Comparison of ENCODE assay signal across 34 mouse cellular contexts in genomic region chr11:70485498-70485897, GRCm38 (mm10). TPM values are rescaled to one million over a fixed set of nuclear protein-coding genes. Genes with fewer than 3 reads are reported as not detected.
DNase-seq lines count a peak whose midpoint lies in the region; ATAC-seq and TF ChIP-seq lines count a peak whose summit lies in the region.
"Had no signal": no experiment of that assay in that cellular context is flagged by ENCODE, and none has a peak within 500 bp of the region (broad histone marks: within the 10 kb centered on the region; RNA-seq: fewer than 3 reads in every experiment).

No protein-coding gene starts in this region.

- H3K9me3 ChIP-seq in kidney, embryonic 15.5 days (replicated peaks) = no peaks in the 10 kb centered on the region
- H3K9me3 ChIP-seq in lung, embryonic 16.5 days (ENCODE audit: control insufficient read depth, low read length) = no peaks in the 10 kb centered on the region
- no peaks in the 10 kb centered on the region for H3K9me3 ChIP-seq in kidney, postnatal 0 days (replicated peaks; ENCODE audit: low read length)
- H3K9me3 ChIP-seq: embryonic facial prominence, embryonic 10.5 days; embryonic facial prominence, embryonic 15.5 days; forebrain, embryonic 13.5 days; hindbrain, embryonic 10.5 days; hindbrain, embryonic 15.5 days; limb, embryonic 10.5 days; limb, embryonic 15.5 days; liver, embryonic 15.5 days; midbrain, embryonic 10.5 days; midbrain, embryonic 15.5 days; neural tube, embryonic 15.5 days had no signal

- H3K4me3 ChIP-seq in kidney, embryonic 15.5 days (replicated peaks) = no peak overlapping the region
- H3K4me3 ChIP-seq in lung, embryonic 16.5 days (ENCODE audit: low read length) = no peak overlapping the region
- H3K4me3 ChIP-seq in kidney, postnatal 0 days (replicated peaks; ENCODE audit: low read depth, low read length) = no peak overlapping the region
- H3K4me3 ChIP-seq: embryonic facial prominence, embryonic 10.5 days; embryonic facial prominence, embryonic 15.5 days; forebrain, embryonic 13.5 days; hindbrain, embryonic 10.5 days; hindbrain, embryonic 15.5 days; limb, embryonic 10.5 days; limb, embryonic 15.5 days; liver, embryonic 15.5 days; midbrain, embryonic 10.5 days; midbrain, embryonic 15.5 days; neural tube, embryonic 15.5 days had no signal

- H3K27me3 ChIP-seq in kidney, embryonic 15.5 days = no peaks in the 10 kb centered on the region
- no peaks in the 10 kb centered on the region for H3K27me3 ChIP-seq in lung, embryonic 16.5 days (ENCODE audit: control insufficient read depth, insufficient read depth, low read depth, low read length)
- H3K27me3 ChIP-seq in kidney, postnatal 0 days (ENCODE audit: insufficient read depth, low read length) = no peaks in the 10 kb centered on the region
- H3K27me3 ChIP-seq: embryonic facial prominence, embryonic 15.5 days; forebrain, embryonic 13.5 days; hindbrain, embryonic 15.5 days; limb, embryonic 15.5 days; liver, embryonic 15.5 days; midbrain, embryonic 15.5 days; neural tube, embryonic 15.5 days had no signal

- no peak overlapping the region for H3K9ac ChIP-seq in kidney, embryonic 15.5 days
- no peak overlapping the region for H3K9ac ChIP-seq in lung, embryonic 16.5 days (ENCODE audit: low read length)
- H3K9ac ChIP-seq in kidney, postnatal 0 days (ENCODE audit: low read depth, low read length) = no peak overlapping the region
- H3K9ac ChIP-seq: embryonic facial prominence, embryonic 15.5 days; forebrain, embryonic 13.5 days; hindbrain, embryonic 15.5 days; limb, embryonic 15.5 days; liver, embryonic 15.5 days; midbrain, embryonic 15.5 days; neural tube, embryonic 15.5 days had no signal

- no peaks in the 10 kb centered on the region for H3K4me1 ChIP-seq in kidney, embryonic 15.5 days
- no peaks in the 10 kb centered on the region for H3K4me1 ChIP-seq in lung, embryonic 16.5 days (replicated peaks; ENCODE audit: control insufficient read depth, insufficient read depth, low read length)
- no peaks in the 10 kb centered on the region for H3K4me1 ChIP-seq in kidney, postnatal 0 days (replicated peaks; ENCODE audit: insufficient read depth, low read length)
- H3K4me1 ChIP-seq: embryonic facial prominence, embryonic 10.5 days; embryonic facial prominence, embryonic 15.5 days; forebrain, embryonic 13.5 days; hindbrain, embryonic 15.5 days; limb, embryonic 10.5 days; limb, embryonic 15.5 days; liver, embryonic 15.5 days; midbrain, embryonic 10.5 days; midbrain, embryonic 15.5 days; neural tube, embryonic 15.5 days had no signal

- no peak for TF ChIP-seq CTCF in kidney, postnatal 0 days (IDR thresholded peaks at IDR 0.05; ENCODE audit: low read depth)

- no peak overlapping the region for H3K27ac ChIP-seq in kidney, embryonic 15.5 days
- no peak overlapping the region for H3K27ac ChIP-seq in lung, embryonic 16.5 days (ENCODE audit: low read length)
- no peak overlapping the region for H3K27ac ChIP-seq in kidney, postnatal 0 days
- H3K27ac ChIP-seq: embryonic facial prominence, embryonic 10.5 days; embryonic facial prominence, embryonic 15.5 days; forebrain, embryonic 13.5 days; hindbrain, embryonic 10.5 days; hindbrain, embryonic 15.5 days; limb, embryonic 10.5 days; limb, embryonic 15.5 days; liver, embryonic 15.5 days; midbrain, embryonic 10.5 days; midbrain, embryonic 15.5 days; neural tube, embryonic 15.5 days had no signal

- H3K4me2 ChIP-seq in kidney, embryonic 15.5 days = no peak overlapping the region
- no peak overlapping the region for H3K4me2 ChIP-seq in lung, embryonic 16.5 days (ENCODE audit: low read depth, low read length)
- no peak overlapping the region for H3K4me2 ChIP-seq in kidney, postnatal 0 days (ENCODE audit: low read length)
- H3K4me2 ChIP-seq: embryonic facial prominence, embryonic 15.5 days; forebrain, embryonic 13.5 days; hindbrain, embryonic 15.5 days; limb, embryonic 15.5 days; liver, embryonic 15.5 days; midbrain, embryonic 15.5 days; neural tube, embryonic 15.5 days had no signal

- WGBS in kidney, embryonic 15.5 days = 39% methylated on average over 2 of the region's 2 CpGs
- 35% methylated on average over 2 of the region's 2 CpGs for WGBS in lung, embryonic 16.5 days
- WGBS in kidney, postnatal 0 days = 45% methylated on average over 2 of the region's 2 CpGs

- no peak for DNase-seq in kidney, adult 9 months
- DNase-seq in lung, postnatal 36 days = no peak
- peak; percentile 74 for DNase-seq in kidney, postnatal 0 days (ENCODE audit: low spot score)
- DNase-seq in layer of hippocampus, adult 18-20 months (ENCODE audit: low spot score in 2 of 2) = no peak
- DNase-seq in layer of hippocampus, postnatal 36 days = no peak
- DNase-seq: adrenal gland, adult 8-10 months; cerebellum, adult 8-10 months; cerebellum, postnatal 25 days; gastrocnemius, postnatal 10 days; heart, postnatal 14 days; lung, postnatal 14 days; retina, postnatal 1 day; right cerebral cortex, postnatal 4 days had no signal

- 0 out of 2 replicates have a peak, but pooled peaks have one; percentile 46 for ATAC-seq in kidney, embryonic 15.5 days (replicated peaks; ENCODE audit: low FRiP score)
- ATAC-seq in lung, embryonic 16.5 days (ENCODE audit: low read depth) = peak; percentile 56; the same call in 1 of the 2 replicates
- ATAC-seq in kidney, postnatal 0 days (replicated peaks; ENCODE audit: low FRiP score, low read depth) = no peak
- ATAC-seq: activated CD4-positive, CD25-positive, alpha-beta regulatory T cell, adult 4 months; CD4-positive, CD25-positive, alpha-beta regulatory T cell, adult 4 months; forebrain, embryonic 13.5 days; inflammation-experienced regulatory T-cells, adult 6 months; midbrain, embryonic 15.5 days had no signal

- no peaks in the 10 kb centered on the region for H3K36me3 ChIP-seq in kidney, embryonic 15.5 days
- H3K36me3 ChIP-seq in lung, embryonic 16.5 days (ENCODE audit: control insufficient read depth, insufficient read depth, low read length) = no peaks in the 10 kb centered on the region
- no peaks in the 10 kb centered on the region for H3K36me3 ChIP-seq in kidney, postnatal 0 days (ENCODE audit: insufficient read depth, low read length)
- H3K36me3 ChIP-seq: embryonic facial prominence, embryonic 10.5 days; embryonic facial prominence, embryonic 15.5 days; hindbrain, embryonic 10.5 days; hindbrain, embryonic 15.5 days; limb, embryonic 10.5 days; limb, embryonic 15.5 days; liver, embryonic 15.5 days; midbrain, embryonic 10.5 days; midbrain, embryonic 15.5 days; neural tube, embryonic 15.5 days had no signal

RNA-seq across cellular contexts. Expression of gene Tm4sf5, which starts 19.5 kb away (rescaled TPM):
- polyA plus RNA-seq in kidney, embryonic 15.5 days (2015; fragmentation: Nextera tagmentation; extraction: Ambion mirVana) = 0.82 and 0.88 TPM in 2 replicates
- 1.9 and 2.0 TPM in 2 replicates for polyA plus RNA-seq in lung, embryonic 16.5 days (2015; fragmentation: Nextera tagmentation; extraction: Ambion mirVana)
- polyA plus RNA-seq in kidney, postnatal 0 days (2015; fragmentation: Nextera tagmentation; extraction: Ambion mirVana) = 0.84 and 1.5 TPM in 2 replicates
- not detected for total RNA-seq in layer of hippocampus, adult 18-20 months (2021)
- not detected for total RNA-seq in layer of hippocampus, postnatal 36 days (2021)
- total RNA-seq: adrenal gland, adult 8-10 months; gastrocnemius, postnatal 10 days; megakaryocyte progenitor cell, adult 5-6 weeks had no signal
- polyA plus RNA-seq: embryonic facial prominence, embryonic 15.5 days; midbrain, embryonic 10.5 days had no signal

RNA-seq across cellular contexts. Expression of gene Cxcl16, which starts 25.7 kb away (rescaled TPM):
- 6.0 and 6.9 TPM in 2 replicates for polyA plus RNA-seq in kidney, embryonic 15.5 days (2015; fragmentation: Nextera tagmentation; extraction: Ambion mirVana)
- 7.5 and 8.3 TPM in 2 replicates for polyA plus RNA-seq in lung, embryonic 16.5 days (2015; fragmentation: Nextera tagmentation; extraction: Ambion mirVana)
- 16.7 and 17.6 TPM in 2 replicates for polyA plus RNA-seq in kidney, postnatal 0 days (2015; fragmentation: Nextera tagmentation; extraction: Ambion mirVana)
- 1 to 10 TPM in 1 of 2 experiments, under 1 TPM in 1; 0.82 to 1.3 TPM for total RNA-seq in layer of hippocampus, adult 18-20 months (2021)
- total RNA-seq in layer of hippocampus, postnatal 36 days (2021) = under 1 TPM; 0.68 to 0.97 TPM

RNA-seq across cellular contexts. Expression of gene Zmynd15, which starts 26.3 kb away (rescaled TPM):
- polyA plus RNA-seq in kidney, embryonic 15.5 days (2015; fragmentation: Nextera tagmentation; extraction: Ambion mirVana) = 0.63 and 0.66 TPM in 2 replicates
- 0.48 and 1.0 TPM in 2 replicates for polyA plus RNA-seq in lung, embryonic 16.5 days (2015; fragmentation: Nextera tagmentation; extraction: Ambion mirVana)
- 0.82 and 1.5 TPM in 2 replicates for polyA plus RNA-seq in kidney, postnatal 0 days (2015; fragmentation: Nextera tagmentation; extraction: Ambion mirVana)
- under 1 TPM; 0.20 to 0.27 TPM for total RNA-seq in layer of hippocampus, adult 18-20 months (2021)
- total RNA-seq in layer of hippocampus, postnatal 36 days (2021) = under 1 TPM; 0.25 to 0.46 TPM
- polyA plus RNA-seq: activated CD4-positive, CD25-positive, alpha-beta regulatory T cell, adult 4 months; CD4-positive, CD25-positive, alpha-beta regulatory T cell, adult 4 months; inflammation-experienced regulatory T-cells, adult 6 months had no signal

RNA-seq across cellular contexts. Expression of gene Vmo1, which starts 28.9 kb away (rescaled TPM):
- 0.35 and 0.40 TPM in 2 replicates for polyA plus RNA-seq in kidney, embryonic 15.5 days (2015; fragmentation: Nextera tagmentation; extraction: Ambion mirVana)
- polyA plus RNA-seq in lung, embryonic 16.5 days (2015; fragmentation: Nextera tagmentation; extraction: Ambion mirVana) = 0.34 and 0.72 TPM in 2 replicates
- 0.57 and 0.66 TPM in 2 replicates for polyA plus RNA-seq in kidney, postnatal 0 days (2015; fragmentation: Nextera tagmentation; extraction: Ambion mirVana)
- not detected for total RNA-seq in layer of hippocampus, adult 18-20 months (2021)
- total RNA-seq in layer of hippocampus, postnatal 36 days (2021) = not detected
- total RNA-seq: gastrocnemius, postnatal 10 days; left cerebral cortex, postnatal 10 days; megakaryocyte progenitor cell, adult 5-6 weeks had no signal
- polyA plus RNA-seq: activated CD4-positive, CD25-positive, alpha-beta regulatory T cell, adult 4 months; CD4-positive, CD25-positive, alpha-beta regulatory T cell, adult 4 months; embryonic facial prominence, embryonic 10.5 days; forebrain, embryonic 13.5 days; gonadal fat pad, adult 2 months; hindbrain, embryonic 10.5 days; hindbrain, embryonic 15.5 days; inflammation-experienced regulatory T-cells, adult 6 months; midbrain, embryonic 10.5 days; midbrain, embryonic 15.5 days had no signal

RNA-seq across cellular contexts. Expression of gene Gltpd2, which starts 33.5 kb away (rescaled TPM):
- polyA plus RNA-seq in kidney, embryonic 15.5 days (2015; fragmentation: Nextera tagmentation; extraction: Ambion mirVana) = 0.91 and 1.1 TPM in 2 replicates
- polyA plus RNA-seq in lung, embryonic 16.5 days (2015; fragmentation: Nextera tagmentation; extraction: Ambion mirVana) = 0.54 and 0.73 TPM in 2 replicates
- 0.56 and 0.87 TPM in 2 replicates for polyA plus RNA-seq in kidney, postnatal 0 days (2015; fragmentation: Nextera tagmentation; extraction: Ambion mirVana)
- total RNA-seq in layer of hippocampus, adult 18-20 months (2021) = not detected
- total RNA-seq in layer of hippocampus, postnatal 36 days (2021) = not detected
- total RNA-seq: adrenal gland, adult 8-10 months; gastrocnemius, postnatal 10 days; heart, postnatal 14 days; left cerebral cortex, postnatal 10 days; megakaryocyte progenitor cell, adult 5-6 weeks had no signal
- polyA plus RNA-seq: activated CD4-positive, CD25-positive, alpha-beta regulatory T cell, adult 4 months; CD4-positive, CD25-positive, alpha-beta regulatory T cell, adult 4 months; forebrain, embryonic 13.5 days; gonadal fat pad, adult 2 months; inflammation-experienced regulatory T-cells, adult 6 months; testis, adult 2 months; thymus, postnatal 0 days had no signal
